Mouse (Mus musculus) thymus, adult 2 months (tissue): ENCODE measurements around the gene Zp3. TPM values are rescaled to one million over a fixed set of nuclear protein-coding genes. Genes with fewer than 3 reads are reported as not detected.

Experiments used
- DNase-seq: peaks from one replicate; pipeline ENCODE4 v3.0.0; 2021
- H3K27ac ChIP-seq: fragments of 200-500 bp; 2 replicates; pipeline ENCODE4 v1.5.1; 2012; ENCODE audit warnings: low read length, control low read depth; ENCODE audit not compliant: control insufficient read depth, insufficient read depth
- H3K27me3 ChIP-seq: fragments of 200-500 bp; 2 replicates; pipeline ENCODE4 v1.6.1; 2012; ENCODE audit warnings: mild to moderate bottlenecking, low read length, moderate library complexity, mixed read lengths; ENCODE audit not compliant: control insufficient read depth, insufficient read depth
- H3K36me3 ChIP-seq: fragments of 200-500 bp; 2 replicates; pipeline ENCODE4 v1.6.1; 2012; ENCODE audit warnings: mild to moderate bottlenecking, low read length, moderate library complexity; ENCODE audit not compliant: control insufficient read depth, insufficient read depth
- H3K4me1 ChIP-seq: fragments of 200-500 bp; replicated peaks from 2 replicates; pipeline ENCODE4 v1.6.1; 2012; ENCODE audit warnings: low read length; ENCODE audit not compliant: control insufficient read depth, insufficient read depth
- H3K4me3 ChIP-seq: fragments of 200-500 bp; 2 replicates; pipeline ENCODE4 v1.5.1; 2012; ENCODE audit warnings: mild to moderate bottlenecking, low read length, control low read depth, moderate library complexity; ENCODE audit not compliant: control insufficient read depth, insufficient read depth
- CTCF ChIP-seq: fragments of 200-500 bp; IDR thresholded peaks from 2 replicates; pipeline ENCODE4 v1.5.1; 2012; ENCODE audit warnings: mild to moderate bottlenecking, control low read depth, low read length, moderate library complexity, borderline replicate concordance; ENCODE audit not compliant: control insufficient read depth, poor library complexity, insufficient read depth; ENCODE audit errors: extremely low read depth
- POLR2A ChIP-seq: fragments of 200-500 bp; IDR thresholded peaks from 2 replicates; pipeline ENCODE4 v1.6.1; 2012; ENCODE audit warnings: mild to moderate bottlenecking, low read length, control low read depth, moderate library complexity; ENCODE audit not compliant: control insufficient read depth, poor library complexity, insufficient read depth; ENCODE audit errors: extremely low read depth
- WGBS: fragments of 180-500 bp; shearing (Covaris S2); methylation state at CpG from one replicate; pipeline ENCODE4 v1.1.7; 2018; 5-methylcytosine and 5-hydroxymethylcytosine counted together
- polyA plus RNA-seq: library from polyadenylated mRNA; depleted of rRNA; stranded (reverse); fragments of >200 nt; gene quantifications from 2 replicates; pipeline ENCODE4 v1.2.3, GENCODE M21; 2012

The Zp3 gene
- polyA plus RNA-seq, 1 experiment = 1.1 TPM

GRCm38 (mm10) chr5:135970247-135970646 is 9.7 kb upstream of the Zp3 start:
- H3K36me3 ChIP-seq = no peaks in the 10 kb centered on the region
- DNase-seq = no peak
- peaks cover 4% of the 10 kb centered on the region; the same call in 1 of the 2 replicates for H3K4me1 ChIP-seq
- WGBS = 89% methylated on average over 6 of the region's 6 CpGs
- H3K27ac ChIP-seq = no peak overlapping the region
- no peaks in the 10 kb centered on the region for H3K27me3 ChIP-seq
- TF ChIP-seq CTCF (no peak), POLR2A (no peak)
- no peak overlapping the region for H3K4me3 ChIP-seq

GRCm38 (mm10) chr5:135971876-135972275 is 8.0 kb upstream of the Zp3 start:
- WGBS = 85% methylated on average over 7 of the region's 7 CpGs
- Histone ChIP-seq H3K27ac (no peak overlapping the region), H3K27me3 (no peaks in the 10 kb centered on the region), H3K4me3 (no peak overlapping the region), H3K36me3 (no peaks in the 10 kb centered on the region), H3K4me1 (no peaks in the 10 kb centered on the region)
- no peak for DNase-seq
- no peak for TF ChIP-seq CTCF
- TF ChIP-seq POLR2A = no peak

- 32% methylated on average over 9 of the region's 9 CpGs for WGBS
- Histone ChIP-seq H3K27ac (no peak within 1 kb of the TSS), H3K4me1 (no peaks in the 10 kb centered on the region), H3K36me3 (no peaks in the 10 kb centered on the region), H3K27me3 (no peaks in the 10 kb centered on the region), H3K4me3 (no peak within 1 kb of the TSS)
- DNase-seq = no peak
- no peak for TF ChIP-seq CTCF
- no peak for TF ChIP-seq POLR2A
Observed at GRCm38 (mm10) chr5:135974365-135974764, 5.5 kb upstream of the Zp3 start, which contains the start of gene Ssc4d. Ssc4d (minus strand) TSS chr5:135974531.

GRCm38 (mm10) chr5:135975893-135976668 is 3.8 kb upstream of the Zp3 start:
- DNase-seq = no peak
- Histone ChIP-seq H3K4me3 (no peak overlapping the region), H3K27me3 (no peaks in the 10 kb centered on the region), H3K36me3 (no peaks in the 10 kb centered on the region), H3K27ac (no peak overlapping the region), H3K4me1 (no peaks in the 10 kb centered on the region)
- TF ChIP-seq CTCF (no peak), POLR2A (no peak)
- 96% methylated on average over 8 of the region's 8 CpGs for WGBS

GRCm38 (mm10) chr5:135979381-135979780 is 518 bp upstream of the Zp3 start:
- H3K36me3 ChIP-seq = no peaks in the 10 kb centered on the region
- WGBS = 95% methylated on average over 5 of the region's 5 CpGs
- H3K4me3 ChIP-seq = no peak overlapping the region
- no peak for DNase-seq
- TF ChIP-seq CTCF = no peak
- TF ChIP-seq POLR2A = no peak
- H3K27me3 ChIP-seq = no peaks in the 10 kb centered on the region
- no peaks in the 10 kb centered on the region for H3K4me1 ChIP-seq
- H3K27ac ChIP-seq = no peak overlapping the region

- TF ChIP-seq CTCF = peak; percentile 77; the same call in 1 of the 2 replicates
- no peak for TF ChIP-seq POLR2A
- WGBS = 80% methylated on average over 6 of the region's 6 CpGs
- Histone ChIP-seq H3K4me1 (no peaks in the 10 kb centered on the region), H3K27ac (no peak overlapping the region), H3K36me3 (no peaks in the 10 kb centered on the region), H3K27me3 (no peaks in the 10 kb centered on the region), H3K4me3 (no peak overlapping the region)
- peak; percentile 32 for DNase-seq
Observed at GRCm38 (mm10) chr5:135982398-135982797, 2.5 kb downstream of the Zp3 start.
